ENCODE assay signal across 28 mouse cellular contexts in the genomic region with DNA sequence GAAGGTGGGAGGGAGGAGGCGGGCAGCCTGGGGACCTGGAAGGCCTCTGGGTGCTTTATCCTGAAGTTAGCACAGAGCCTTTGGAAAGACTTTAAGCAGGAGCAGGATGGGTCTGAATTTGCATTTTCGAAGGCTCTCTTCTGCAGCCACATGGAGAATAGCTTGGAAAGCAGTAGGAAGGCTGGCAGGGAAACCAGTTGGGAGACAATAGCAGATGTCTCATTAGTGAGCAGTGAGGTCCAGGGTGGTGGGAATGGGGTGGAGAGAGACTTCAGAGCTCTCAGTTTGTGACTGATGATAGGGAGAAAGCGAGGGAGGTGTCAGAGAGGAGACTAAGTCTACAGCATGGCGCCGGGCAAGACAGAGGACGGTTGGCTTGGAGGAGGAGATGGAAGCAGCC.
"Had no signal": no experiment of that assay in that cellular context is flagged by ENCODE, and none has a peak within 500 bp of the region (broad histone marks: within the 10 kb centered on the region; RNA-seq: fewer than 3 reads in every experiment).

No protein-coding gene starts in this region.

- H3K27me3 ChIP-seq: heart, embryonic 13.5 days; heart, embryonic 15.5 days; hindbrain, embryonic 12.5 days; hindbrain, embryonic 15.5 days; intestine, embryonic 15.5 days; kidney, embryonic 15.5 days had no signal

- H3K9ac ChIP-seq: heart, embryonic 12.5 days; heart, embryonic 13.5 days; heart, embryonic 15.5 days; hindbrain, embryonic 12.5 days; hindbrain, embryonic 14.5 days; hindbrain, embryonic 15.5 days; intestine, embryonic 15.5 days; kidney, embryonic 15.5 days had no signal

- H3K4me3 ChIP-seq: heart, embryonic 12.5 days; heart, embryonic 13.5 days; heart, embryonic 15.5 days; hindbrain, embryonic 10.5 days; hindbrain, embryonic 12.5 days; hindbrain, embryonic 15.5 days; intestine, embryonic 15.5 days; kidney, embryonic 15.5 days; layer of hippocampus, adult 2 months; left cerebral cortex, adult 2 months had no signal

- H3K27ac ChIP-seq: heart, embryonic 15.5 days; hindbrain, embryonic 10.5 days; hindbrain, embryonic 12.5 days; hindbrain, embryonic 14.5 days; hindbrain, embryonic 15.5 days; hindbrain, postnatal 0 days; intestine, embryonic 15.5 days; kidney, embryonic 15.5 days; kidney, postnatal 0 days; layer of hippocampus, adult 2 months; left cerebral cortex, adult 2 months had no signal

- H3K4me2 ChIP-seq: heart, embryonic 13.5 days; heart, embryonic 15.5 days; hindbrain, embryonic 12.5 days; hindbrain, embryonic 14.5 days; hindbrain, embryonic 15.5 days; intestine, embryonic 15.5 days; kidney, embryonic 15.5 days had no signal

- ATAC-seq: hindbrain, embryonic 16.5 days; hindbrain, postnatal 0 days; inflammation-experienced regulatory T-cells, adult 6 months; intestine, embryonic 15.5 days; intestine, embryonic 16.5 days; intestine, postnatal 0 days had no signal

- DNase-seq: heart, postnatal 10 days; heart, postnatal 14 days; heart, postnatal 36 days; heart, postnatal 4 days; kidney, adult 18-20 months; kidney, adult 8-10 months; kidney, postnatal 10 days; kidney, postnatal 25 days; kidney, postnatal 36 days; layer of hippocampus, adult 9-11 months; layer of hippocampus, postnatal 36 days had no signal

- H3K4me1 ChIP-seq: hindbrain, embryonic 15.5 days; intestine, embryonic 15.5 days had no signal

- H3K36me3 ChIP-seq: heart, embryonic 12.5 days; heart, embryonic 13.5 days; heart, embryonic 15.5 days; hindbrain, embryonic 10.5 days; hindbrain, embryonic 12.5 days; hindbrain, embryonic 15.5 days; intestine, embryonic 15.5 days; kidney, embryonic 15.5 days had no signal

- H3K9me3 ChIP-seq: heart, embryonic 12.5 days; heart, embryonic 13.5 days; heart, embryonic 15.5 days; hindbrain, embryonic 15.5 days; intestine, embryonic 15.5 days; kidney, embryonic 15.5 days had no signal
